ENCODE assay signal across 14 mouse cellular contexts in the genomic region with DNA sequence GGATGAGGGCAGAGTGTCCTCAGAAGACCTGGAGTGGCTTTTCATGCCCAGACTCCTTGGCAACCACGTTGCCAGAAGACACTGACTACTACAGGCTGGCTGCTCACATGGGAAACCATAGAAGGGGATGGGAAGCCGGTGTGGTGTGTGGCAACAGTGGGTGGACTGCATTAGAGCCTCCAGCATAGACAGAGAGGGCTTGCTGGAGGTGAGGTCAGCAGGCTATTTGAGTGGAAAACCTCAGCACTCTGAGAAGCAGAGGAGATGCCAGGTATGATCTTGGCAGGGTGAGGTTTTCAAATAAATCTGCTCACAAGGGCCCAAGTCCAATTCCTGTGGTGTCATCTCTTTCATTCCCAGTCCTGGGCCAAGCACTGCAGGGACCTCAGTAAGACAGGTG. TPM values are rescaled to one million over a fixed set of nuclear protein-coding genes. Genes with fewer than 3 reads are reported as not detected.
DNase-seq lines count a peak whose midpoint lies in the region; ATAC-seq and TF ChIP-seq lines count a peak whose summit lies in the region.
"Had no signal": no experiment of that assay in that cellular context is flagged by ENCODE, and none has a peak within 500 bp of the region (broad histone marks: within the 10 kb centered on the region; RNA-seq: fewer than 3 reads in every experiment).

No protein-coding gene starts in this region.

- H3K4me3 ChIP-seq in lung, postnatal 0 days (ENCODE audit: low read depth, low read length), result no peak overlapping the region
- H3K4me3 ChIP-seq in macrophage (ENCODE audit: inconsistent target), result no peak overlapping the region
- no peak overlapping the region for H3K4me3 ChIP-seq in kidney, adult 2 months (ENCODE audit: insufficient read depth, low read depth, low read length)
- H3K4me3 ChIP-seq: midbrain, embryonic 15.5 days had no signal

- DNase-seq in frontal cortex, adult 2 months (ENCODE audit: extremely low spot score in 1 of 2, low spot score in 1 of 2), result no peak
- no peak for DNase-seq in lung, postnatal 0 days (ENCODE audit: low spot score)
- DNase-seq in lung, postnatal 14 days, result no peak
- peak; percentile 83 for DNase-seq in cerebellum, adult 9-11 months
- DNase-seq in kidney, adult 2 months, result no peak
- DNase-seq in embryo, embryonic 9.5 days (ENCODE audit: extremely low spot score), result no peak
- DNase-seq: kidney, postnatal 4 days; lung, adult 18-20 months had no signal

- TF ChIP-seq EP300 in lung, postnatal 0 days (IDR thresholded peaks at IDR 0.05), result no peak

- TF ChIP-seq POLR2A in kidney, adult 2 months (IDR thresholded peaks at IDR 0.05; ENCODE audit: low read depth, low read length), result no peak

- H3K4me1 ChIP-seq in lung, postnatal 0 days (ENCODE audit: insufficient read depth, low read depth, low read length), result no peaks in the 10 kb centered on the region
- no peaks in the 10 kb centered on the region for H3K4me1 ChIP-seq in kidney, adult 2 months (ENCODE audit: control insufficient read depth, insufficient read depth, low read length)
- H3K4me1 ChIP-seq: midbrain, embryonic 15.5 days had no signal

- H3K27ac ChIP-seq in lung, postnatal 0 days (ENCODE audit: low read length), result no peak overlapping the region
- peak overlapping the region; percentile 12; the same call in 1 of the 2 replicates for H3K27ac ChIP-seq in macrophage
- H3K27ac ChIP-seq in kidney, adult 2 months (ENCODE audit: insufficient read depth, low read depth, low read length), result no peak overlapping the region
- H3K27ac ChIP-seq: midbrain, embryonic 15.5 days had no signal

- no peak overlapping the region for H3K4me2 ChIP-seq in lung, postnatal 0 days (replicated peaks; ENCODE audit: low read depth, low read length)
- H3K4me2 ChIP-seq: midbrain, embryonic 15.5 days had no signal

- no peaks in the 10 kb centered on the region for H3K27me3 ChIP-seq in lung, postnatal 0 days (replicated peaks; ENCODE audit: insufficient read depth, low read length)
- no peaks in the 10 kb centered on the region for H3K27me3 ChIP-seq in kidney, adult 2 months (replicated peaks; ENCODE audit: control insufficient read depth, insufficient read depth, low read length)
- H3K27me3 ChIP-seq: midbrain, embryonic 15.5 days had no signal

- no peaks in the 10 kb centered on the region for H3K79me2 ChIP-seq in macrophage (ENCODE audit: inconsistent target)

- H3K9ac ChIP-seq in lung, postnatal 0 days (replicated peaks; ENCODE audit: low read depth), result no peak overlapping the region
- H3K9ac ChIP-seq: midbrain, embryonic 15.5 days had no signal

- 0 out of 2 replicates have a peak, but pooled peaks have one; percentile 44 for ATAC-seq in frontal cortex, adult (ENCODE audit: low TSS enrichment)
- peak; percentile 25; the same call in 1 of the 2 replicates for ATAC-seq in lung, postnatal 0 days
- ATAC-seq: midbrain, embryonic 15.5 days had no signal

- no peak for TF ChIP-seq CTCF in lung, postnatal 0 days (IDR thresholded peaks at IDR 0.05)
- TF ChIP-seq CTCF in kidney, adult 2 months (conservative IDR thresholded peaks at IDR 0.05; ENCODE audit: insufficient read depth, insufficient read length, low read depth, low read length), result no peak

- H3K36me3 ChIP-seq in lung, postnatal 0 days (ENCODE audit: insufficient read depth, low read length), result no peaks in the 10 kb centered on the region
- no peaks in the 10 kb centered on the region for H3K36me3 ChIP-seq in macrophage (ENCODE audit: inconsistent target)
- H3K36me3 ChIP-seq in kidney, adult 2 months (ENCODE audit: control insufficient read depth, insufficient read depth, low read length), result no peaks in the 10 kb centered on the region
- H3K36me3 ChIP-seq: G1E; midbrain, embryonic 15.5 days had no signal

- no peaks in the 10 kb centered on the region for H3K9me3 ChIP-seq in lung, postnatal 0 days (ENCODE audit: low read length)
- H3K9me3 ChIP-seq: G1E; midbrain, embryonic 15.5 days had no signal

- WGBS in lung, postnatal 0 days, result 20% methylated on average over 2 of the region's 2 CpGs
- 21% methylated on average over 2 of the region's 2 CpGs for WGBS in macrophage (ENCODE audit: missing documents)
- 48% methylated on average over 2 of the region's 2 CpGs for WGBS in kidney, adult 2 months

RNA-seq across cellular contexts. Expression of a gene that starts 25.3 kb away (rescaled TPM):
- polyA plus RNA-seq in frontal cortex, adult 2 months (2012; rRNA removed), result 0.29 and 0.46 TPM in 2 replicates
- 0.07 TPM in 1 of 2 replicates, not detected in the other for polyA plus RNA-seq in lung, postnatal 0 days (2015; fragmentation: Nextera tagmentation; extraction: Ambion mirVana)
- total RNA-seq in macrophage (2018; cell fraction: chromatin; rRNA removed), result under 1 TPM in 10 of 26 experiments, not detected in 16; 0.18 to 0.47 (median 0.21) TPM
- total RNA-seq in macrophage (2018; cell fraction: cytosol; rRNA removed), result under 1 TPM in 7 of 26 experiments, not detected in 19; 0.03 to 0.06 (median 0.04) TPM
- total RNA-seq in macrophage (2018; cell fraction: nucleus; rRNA removed), result under 1 TPM in 12 of 26 experiments, not detected in 14; 0.12 to 0.77 (median 0.22) TPM
- not detected in 3 replicates for polyA plus RNA-seq in macrophage (2018)
- polyA plus RNA-seq in kidney, adult 2 months (2012; rRNA removed), result 0.03 and 0.05 TPM in 2 replicates
- total RNA-seq: neutrophil, adult 5-6 weeks had no signal
- polyA plus RNA-seq: G1E; spleen, adult 2 months had no signal

RNA-seq across cellular contexts. Expression of a gene that starts 29.6 kb away (rescaled TPM):
- polyA plus RNA-seq in frontal cortex, adult 2 months (2012; rRNA removed), result 2.0 and 2.6 TPM in 2 replicates
- 8.2 and 8.7 TPM in 2 replicates for polyA plus RNA-seq in lung, postnatal 0 days (2015; fragmentation: Nextera tagmentation; extraction: Ambion mirVana)
- total RNA-seq in macrophage (2018; cell fraction: chromatin; rRNA removed), result 1,000 to 10,000 TPM in 1 of 26 experiments, 100 to 1,000 TPM in 23, 10 to 100 TPM in 2; 34.8 to 1,051 (median 333) TPM
- total RNA-seq in macrophage (2018; cell fraction: cytosol; rRNA removed), result 100 to 1,000 TPM in 15 of 26 experiments, 10 to 100 TPM in 11; 59.1 to 579 (median 243) TPM
- total RNA-seq in macrophage (2018; cell fraction: nucleus; rRNA removed), result 1,000 to 10,000 TPM in 7 of 26 experiments, 100 to 1,000 TPM in 19; 105 to 2,075 (median 421) TPM
- 311 to 697 TPM (median 500 TPM) in 3 replicates for polyA plus RNA-seq in macrophage (2018)
- 0.71 and 1.6 TPM in 2 replicates for polyA plus RNA-seq in kidney, adult 2 months (2012; rRNA removed)
- polyA plus RNA-seq: G1E had no signal

Comparison
In these comparisons a context has a peak if more than half of its experiments do, and no peak if none do; other contexts are left out.
1. RNA of a gene that starts 29.6 kb away (polyA plus RNA-seq): 311 to 697 TPM in macrophage; 8.2 to 8.7 TPM in lung, postnatal 0 days, 2.0 to 2.6 TPM in frontal cortex, adult 2 months and 0.71 to 1.6 TPM in kidney, adult 2 months; every median in the first group is over 10 times any median in the second.